Mouse (Mus musculus) layer of hippocampus, adult 8-10 months (tissue): ENCODE data around the gene Gm13102. TPM values are rescaled to one million over a fixed set of nuclear protein-coding genes. Genes with fewer than 3 reads are reported as not detected.
"Not testable (repeated sequence)": the region's sequence is repeated elsewhere in the genome, so short reads cannot be mapped to it uniquely, and the experiment has no call there.

Source experiments
- DNase-seq, 2 experiments: peaks; one replicate each; pipeline ENCODE4 v3.0.0; 2022; ENCODE audit warnings: low spot score in 2 of 2
- total RNA-seq, 4 experiments: library from RNA; stranded (reverse); gene quantifications; 2 replicates each; pipeline ENCODE4 v1.2.4; 2022

The Gm13102 gene
- total RNA-seq: not detected

- DNase-seq: not testable (repeated sequence)
Measured at GRCm38 (mm10) chr4:144106174-144106573, at the start of gene Gm13102. Gene Gm13102, plus strand, starts transcription at chr4:144106474.

DNA sequence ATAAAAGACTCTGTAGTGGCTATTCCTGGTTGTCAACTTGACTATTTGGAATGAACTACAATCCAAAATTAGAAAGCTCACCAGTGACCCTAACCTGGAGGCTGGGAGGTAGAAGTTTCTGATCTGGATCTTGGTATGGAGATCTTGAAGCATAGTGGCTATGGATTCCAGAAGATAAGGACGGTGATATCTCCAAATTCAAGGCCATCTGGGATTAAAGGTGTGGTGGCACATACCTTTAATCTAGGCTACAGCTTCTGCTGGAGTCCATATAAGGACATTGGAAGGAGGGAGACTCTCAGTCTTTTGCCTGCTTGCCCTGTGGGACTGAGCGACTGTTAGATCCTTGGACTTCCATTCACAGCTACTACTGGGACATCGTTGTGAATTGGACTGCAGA, 47.4 kb upstream of the Gm13102 start, which contains the start of gene Pramel4:
Gene Pramel4 (plus strand): TSS at position 301 of the 400 bp plus-strand sequence.
- not testable (repeated sequence) for DNase-seq

Other genes starting within 250 kb of the Gm13102 start
- gene Pramef6, start 206.1 kb upstream of the Gm13102 start, total RNA-seq: not detected
- gene Pramef25, start 155.5 kb upstream of the Gm13102 start, total RNA-seq: not detected
- gene Gm13101, start 139.5 kb upstream of the Gm13102 start, total RNA-seq: not detected
- not detected for gene Pramef17, start 112.1 kb upstream of the Gm13102 start, total RNA-seq
- gene Pramel4, start 47.3 kb upstream of the Gm13102 start, total RNA-seq: not detected
- gene Oog3, start 56.2 kb downstream of the Gm13102 start, total RNA-seq: not detected
- gene Oog2, start 84.2 kb downstream of the Gm13102 start, total RNA-seq: not detected
- gene C87977, start 106.8 kb downstream of the Gm13102 start, total RNA-seq: not detected
- gene Pramel5, start 174.0 kb downstream of the Gm13102 start, total RNA-seq: not detected
- not detected for gene Gm13128, start 223.8 kb downstream of the Gm13102 start, total RNA-seq